ENCODE assay signal across 13 mouse cellular contexts in genomic region chr1:168268751-168269623, GRCm38 (mm10).
DNase-seq lines count a peak whose midpoint lies in the region; ATAC-seq lines count a peak whose summit lies in the region.
"Had no signal": no experiment of that assay in that cellular context is flagged by ENCODE, and none has a peak within 500 bp of the region (broad histone marks: within the 10 kb centered on the region; RNA-seq: fewer than 3 reads in every experiment).

No protein-coding gene starts in this region.

- no peaks in the 10 kb centered on the region for H3K9me3 ChIP-seq in kidney, embryonic 14.5 days (ENCODE audit: control insufficient read depth, low read length)
- H3K9me3 ChIP-seq: limb, embryonic 12.5 days had no signal

- no peak overlapping the region for H3K4me2 ChIP-seq in kidney, embryonic 14.5 days (replicated peaks; ENCODE audit: low read depth, low read length)
- H3K4me2 ChIP-seq: limb, embryonic 12.5 days had no signal

- H3K4me1 ChIP-seq in kidney, embryonic 14.5 days (ENCODE audit: control insufficient read depth, insufficient read depth, low read length), result peaks cover 25% of the 10 kb centered on the region

- H3K27ac ChIP-seq in kidney, embryonic 14.5 days (ENCODE audit: low read depth, low read length), result 0 out of 2 replicates have a peak overlapping the region, but pooled peaks have one; percentile 18
- H3K27ac ChIP-seq: gastrocnemius, adult 2 months; limb, embryonic 12.5 days had no signal

- no peaks in the 10 kb centered on the region for H3K27me3 ChIP-seq in kidney, embryonic 14.5 days (ENCODE audit: control insufficient read depth, insufficient read depth, low read length)
- H3K27me3 ChIP-seq: limb, embryonic 12.5 days had no signal

- H3K36me3 ChIP-seq in kidney, embryonic 14.5 days (ENCODE audit: control insufficient read depth, insufficient read depth, low read length), result no peaks in the 10 kb centered on the region
- H3K36me3 ChIP-seq: limb, embryonic 12.5 days had no signal

- 59% methylated on average over 12 of the region's 12 CpGs for WGBS in kidney, embryonic 14.5 days

- ATAC-seq in kidney, embryonic 14.5 days (ENCODE audit: low FRiP score, low TSS enrichment), result no peak

- no peak overlapping the region for H3K9ac ChIP-seq in kidney, embryonic 14.5 days (ENCODE audit: low read depth, low read length)
- H3K9ac ChIP-seq: limb, embryonic 12.5 days had no signal

- peak; percentile 37 to 39 for DNase-seq in cerebellum, postnatal 14 days
- no peak for DNase-seq in cerebellum, postnatal 36 days
- DNase-seq in kidney, adult 8-10 months, result no peak
- DNase-seq in urinary bladder, postnatal 14 days (ENCODE audit: low spot score), result peak; percentile 43
- DNase-seq in urinary bladder, adult 18-20 months (ENCODE audit: low spot score in 2 of 2), result no peak
- no peak for DNase-seq in adipocyte (ENCODE audit: low spot score)
- DNase-seq in embryo, embryonic 11 days, result no peak
- DNase-seq: adrenal gland, postnatal 25 days; B cell, adult 2 months; gastrocnemius, adult 2 months; right cerebral cortex, adult 18-20 months had no signal

- no peak overlapping the region for H3K4me3 ChIP-seq in kidney, embryonic 14.5 days (ENCODE audit: low read length)
- H3K4me3 ChIP-seq: gastrocnemius, adult 2 months; limb, embryonic 12.5 days had no signal

Comparison
In these comparisons a context has a peak if more than half of its experiments do, and no peak if none do; other contexts are left out.
1. DNase-seq: peak in cerebellum, postnatal 14 days (2 of 2) and urinary bladder, postnatal 14 days (single experiment); none in cerebellum, postnatal 36 days (0 of 2), kidney, adult 8-10 months (0 of 2), urinary bladder, adult 18-20 months (0 of 2), adipocyte (single experiment) and embryo, embryonic 11 days (single experiment).